Mouse (Mus musculus): Measurements from ENCODE around the gene Dclk1. TPM values are rescaled to one million over a fixed set of nuclear protein-coding genes. Genes with fewer than 3 reads are reported as not detected.

Gene Dclk1
- polyA plus RNA-seq, 1 experiment from 2014 or later = 232 TPM

- peak overlapping the region; percentile 33 for H3K27ac ChIP-seq (replicated peaks)
- no peaks in the 10 kb centered on the region for H3K36me3 ChIP-seq
- no peak for ATAC-seq (ENCODE audit: low FRiP score)
- no peaks in the 10 kb centered on the region for H3K27me3 ChIP-seq (replicated peaks)
- no peaks in the 10 kb centered on the region for H3K9me3 ChIP-seq (replicated peaks)
- no peak overlapping the region for H3K4me3 ChIP-seq (replicated peaks)
- peaks cover 43% of the 10 kb centered on the region for H3K4me1 ChIP-seq
- WGBS = 38% methylated on average over 17 of the region's 17 CpGs
- H3K4me2 ChIP-seq = no peak overlapping the region
- H3K9ac ChIP-seq (replicated peaks) = no peak overlapping the region
Measured at GRCm38 (mm10) chr3:55532175-55532973, 290.2 kb downstream of the Dclk1 start.

- H3K4me3 ChIP-seq (replicated peaks) = no peak overlapping the region
- no peaks in the 10 kb centered on the region for H3K36me3 ChIP-seq
- H3K9me3 ChIP-seq (replicated peaks) = no peaks in the 10 kb centered on the region
- H3K9ac ChIP-seq (replicated peaks) = no peak overlapping the region
- 60% methylated on average over 9 of the region's 9 CpGs for WGBS
- no peak overlapping the region; the same call in 1 of the 2 replicates for H3K27ac ChIP-seq (replicated peaks)
- H3K4me2 ChIP-seq = no peak overlapping the region
- peaks cover 33% of the 10 kb centered on the region for H3K4me1 ChIP-seq
- H3K27me3 ChIP-seq (replicated peaks) = no peaks in the 10 kb centered on the region
- no peak for ATAC-seq (ENCODE audit: low FRiP score)
Measured at GRCm38 (mm10) chr3:55535591-55536200, 293.5 kb downstream of the Dclk1 start.

GRCm38 (mm10) chr3:55536901-55537300 lies 294.7 kb downstream of the Dclk1 start:
- H3K4me3 ChIP-seq (replicated peaks) = no peak overlapping the region
- H3K27ac ChIP-seq (replicated peaks) = no peak overlapping the region
- H3K9ac ChIP-seq (replicated peaks) = no peak overlapping the region
- WGBS = 47% methylated on average over 6 of the region's 6 CpGs
- no peaks in the 10 kb centered on the region for H3K27me3 ChIP-seq (replicated peaks)
- H3K9me3 ChIP-seq (replicated peaks) = no peaks in the 10 kb centered on the region
- no peak overlapping the region for H3K4me2 ChIP-seq
- H3K36me3 ChIP-seq = no peaks in the 10 kb centered on the region
- peaks cover 22% of the 10 kb centered on the region for H3K4me1 ChIP-seq
- no peak for ATAC-seq (ENCODE audit: low FRiP score)

GRCm38 (mm10) chr3:55537714-55538113 lies 295.6 kb downstream of the Dclk1 start:
- Histone ChIP-seq H3K27ac (replicated peaks) (no peak overlapping the region), H3K4me1 (peaks cover 22% of the 10 kb centered on the region), H3K36me3 (no peaks in the 10 kb centered on the region), H3K4me2 (no peak overlapping the region), H3K9me3 (replicated peaks) (no peaks in the 10 kb centered on the region), H3K27me3 (replicated peaks) (no peaks in the 10 kb centered on the region), H3K9ac (replicated peaks) (no peak overlapping the region), H3K4me3 (replicated peaks) (no peak overlapping the region)
- ATAC-seq (ENCODE audit: low FRiP score) = no peak
- WGBS = 58% methylated on average over 5 of the region's 5 CpGs

- no peak for ATAC-seq (ENCODE audit: low FRiP score)
- H3K27me3 ChIP-seq (replicated peaks) = no peaks in the 10 kb centered on the region
- WGBS = 51% methylated on average over 4 of the region's 4 CpGs
- H3K4me1 ChIP-seq = peaks cover 38% of the 10 kb centered on the region
- H3K9ac ChIP-seq (replicated peaks) = no peak overlapping the region
- H3K27ac ChIP-seq (replicated peaks) = peak overlapping the region; percentile 63; the same call in 1 of the 2 replicates
- H3K4me2 ChIP-seq = no peak overlapping the region
- H3K4me3 ChIP-seq (replicated peaks) = no peak overlapping the region
- no peaks in the 10 kb centered on the region for H3K36me3 ChIP-seq
- no peaks in the 10 kb centered on the region for H3K9me3 ChIP-seq (replicated peaks)
Measured at GRCm38 (mm10) chr3:55539400-55539799, 297.2 kb downstream of the Dclk1 start.

GRCm38 (mm10) chr3:55539811-55540293 lies 297.7 kb downstream of the Dclk1 start:
- Histone ChIP-seq H3K4me2 (no peak overlapping the region), H3K27ac (replicated peaks) (peak overlapping the region; percentile 63), H3K36me3 (no peaks in the 10 kb centered on the region), H3K4me3 (replicated peaks) (no peak overlapping the region), H3K9me3 (replicated peaks) (no peaks in the 10 kb centered on the region), H3K27me3 (replicated peaks) (no peaks in the 10 kb centered on the region), H3K9ac (replicated peaks) (no peak overlapping the region), H3K4me1 (peaks cover 42% of the 10 kb centered on the region)
- WGBS = 75% methylated on average over 12 of the region's 12 CpGs
- no peak for ATAC-seq (ENCODE audit: low FRiP score)

- Histone ChIP-seq H3K27ac (replicated peaks) (no peak overlapping the region), H3K4me1 (peaks cover 40% of the 10 kb centered on the region)
- WGBS = 85% methylated on average over 6 of the region's 6 CpGs
Measured at GRCm38 (mm10) chr3:55540406-55541140, 298.4 kb downstream of the Dclk1 start.

GRCm38 (mm10) chr3:55541799-55542198 lies 299.6 kb downstream of the Dclk1 start:
- H3K9ac ChIP-seq (replicated peaks) = no peak overlapping the region
- no peaks in the 10 kb centered on the region for H3K27me3 ChIP-seq (replicated peaks)
- H3K27ac ChIP-seq (replicated peaks) = peak overlapping the region; percentile 76
- peak; percentile 25; the same call in 1 of the 2 replicates for ATAC-seq (ENCODE audit: low FRiP score)
- 100% methylated on average over 1 of the region's 1 CpGs for WGBS
- H3K9me3 ChIP-seq (replicated peaks) = no peaks in the 10 kb centered on the region
- H3K4me1 ChIP-seq = peaks cover 38% of the 10 kb centered on the region
- no peaks in the 10 kb centered on the region for H3K36me3 ChIP-seq
- peak overlapping the region; percentile 41; the same call in 1 of the 2 replicates for H3K4me2 ChIP-seq
- H3K4me3 ChIP-seq (replicated peaks) = no peak overlapping the region

More at GRCm38 (mm10) chr3:55540406-55541140, 298.4 kb downstream of the Dclk1 start:
- Histone ChIP-seq H3K9ac (replicated peaks) (no peak overlapping the region), H3K4me3 (replicated peaks) (no peak overlapping the region), H3K9me3 (replicated peaks) (no peaks in the 10 kb centered on the region), H3K4me2 (no peak overlapping the region), H3K36me3 (no peaks in the 10 kb centered on the region), H3K27me3 (replicated peaks) (no peaks in the 10 kb centered on the region)
- no peak for ATAC-seq (ENCODE audit: low FRiP score)

GRCm38 (mm10) chr3:55542310-55542709 lies 300.1 kb downstream of the Dclk1 start:
- H3K36me3 ChIP-seq = no peaks in the 10 kb centered on the region
- H3K27ac ChIP-seq (replicated peaks) = peak overlapping the region; percentile 76
- no peaks in the 10 kb centered on the region for H3K9me3 ChIP-seq (replicated peaks)
- peaks cover 38% of the 10 kb centered on the region for H3K4me1 ChIP-seq
- H3K27me3 ChIP-seq (replicated peaks) = no peaks in the 10 kb centered on the region
- peak overlapping the region; percentile 41 for H3K4me2 ChIP-seq
- ATAC-seq (ENCODE audit: low FRiP score) = peak; percentile 77
- WGBS = 5% methylated on average over 8 of the region's 8 CpGs
- no peak overlapping the region for H3K4me3 ChIP-seq (replicated peaks)
- no peak overlapping the region for H3K9ac ChIP-seq (replicated peaks)

GRCm38 (mm10) chr3:55542947-55543346 lies 300.8 kb downstream of the Dclk1 start:
- peaks cover 34% of the 10 kb centered on the region for H3K4me1 ChIP-seq
- peak overlapping the region; percentile 41 for H3K4me2 ChIP-seq
- no peaks in the 10 kb centered on the region for H3K36me3 ChIP-seq
- 71% methylated on average over 16 of the region's 16 CpGs for WGBS
- no peak overlapping the region for H3K9ac ChIP-seq (replicated peaks)
- peak overlapping the region; percentile 76 for H3K27ac ChIP-seq (replicated peaks)
- H3K27me3 ChIP-seq (replicated peaks) = no peaks in the 10 kb centered on the region
- no peak for ATAC-seq (ENCODE audit: low FRiP score)
- no peaks in the 10 kb centered on the region for H3K9me3 ChIP-seq (replicated peaks)
- no peak overlapping the region for H3K4me3 ChIP-seq (replicated peaks)

- Histone ChIP-seq H3K4me3 (replicated peaks) (no peak overlapping the region), H3K9ac (replicated peaks) (no peak overlapping the region), H3K9me3 (replicated peaks) (no peaks in the 10 kb centered on the region), H3K27ac (replicated peaks) (peak overlapping the region; percentile 41; the same call in 1 of the 2 replicates), H3K27me3 (replicated peaks) (no peaks in the 10 kb centered on the region), H3K4me2 (no peak overlapping the region), H3K36me3 (no peaks in the 10 kb centered on the region), H3K4me1 (peaks cover 34% of the 10 kb centered on the region)
- no peak for ATAC-seq (ENCODE audit: low FRiP score)
- 45% methylated on average over 13 of the region's 13 CpGs for WGBS
Measured at GRCm38 (mm10) chr3:55543929-55544684, 301.9 kb downstream of the Dclk1 start.

All from neural tube, embryonic 15.5 days (tissue).